ENCODE assay signal across 13 mouse cellular contexts in genomic region chr1:164895806-164896205, GRCm38 (mm10). TPM values are rescaled to one million over a fixed set of nuclear protein-coding genes. Genes with fewer than 3 reads are reported as not detected.
DNase-seq lines count a peak whose midpoint lies in the region; ATAC-seq and TF ChIP-seq lines count a peak whose summit lies in the region.
"Had no signal": no experiment of that assay in that cellular context is flagged by ENCODE, and none has a peak within 500 bp of the region (broad histone marks: within the 10 kb centered on the region; RNA-seq: fewer than 3 reads in every experiment).

No protein-coding gene starts in this region.

- ATAC-seq in heart, embryonic 11.5 days (replicated peaks; ENCODE audit: insufficient number of reproducible peaks, low FRiP score, low TSS enrichment): no peak
- ATAC-seq in midbrain, embryonic 12.5 days (ENCODE audit: low FRiP score, low read depth): no peak
- no peak for ATAC-seq in heart, embryonic 15.5 days (replicated peaks; ENCODE audit: insufficient number of reproducible peaks, insufficient read depth, low FRiP score, low read depth)

- no peak for TF ChIP-seq POLR2A in small intestine, adult 2 months (IDR thresholded peaks at IDR 0.05; ENCODE audit: low read depth, low read length)
- TF ChIP-seq POLR2A in lung, adult 2 months (IDR thresholded peaks at IDR 0.05; ENCODE audit: borderline replicate concordance, extremely low read depth, low read depth, low read length): no peak

- no peak for DNase-seq in heart, adult 8-10 months (ENCODE audit: low spot score)
- no peak for DNase-seq in midbrain, embryonic 10.5 days (ENCODE audit: low spot score)
- DNase-seq in lung, adult 2 months: no peak

- no peaks in the 10 kb centered on the region for H3K9me3 ChIP-seq in heart, embryonic 11.5 days (replicated peaks; ENCODE audit: control insufficient read depth, low read length)
- no peaks in the 10 kb centered on the region for H3K9me3 ChIP-seq in midbrain, embryonic 12.5 days
- H3K9me3 ChIP-seq in midbrain, embryonic 10.5 days (replicated peaks): no peaks in the 10 kb centered on the region
- H3K9me3 ChIP-seq in heart, embryonic 15.5 days (replicated peaks): no peaks in the 10 kb centered on the region

- H3K9ac ChIP-seq in heart, embryonic 11.5 days (ENCODE audit: low read depth, low read length): no peak overlapping the region
- H3K9ac ChIP-seq in midbrain, embryonic 12.5 days (replicated peaks): no peak overlapping the region
- no peak overlapping the region for H3K9ac ChIP-seq in heart, embryonic 15.5 days

- no peaks in the 10 kb centered on the region for H3K27me3 ChIP-seq in heart, embryonic 11.5 days (ENCODE audit: control insufficient read depth, insufficient read depth, low read length)
- H3K27me3 ChIP-seq in midbrain, embryonic 12.5 days: 0 out of 2 replicates have a peak, but pooled peaks cover 3% of the 10 kb centered on the region
- H3K27me3 ChIP-seq in midbrain, embryonic 10.5 days (ENCODE audit: low read depth, poor library complexity, severe bottlenecking): peaks cover 20% of the 10 kb centered on the region
- H3K27me3 ChIP-seq in heart, embryonic 15.5 days: no peaks in the 10 kb centered on the region
- no peaks in the 10 kb centered on the region for H3K27me3 ChIP-seq in small intestine, adult 2 months (ENCODE audit: control insufficient read depth, insufficient read depth, low read length)

- 63% methylated on average over 2 of the region's 2 CpGs for WGBS in heart, embryonic 11.5 days (ENCODE audit: insufficient replicate concordance)
- WGBS in midbrain, embryonic 12.5 days: 73% methylated on average over 2 of the region's 2 CpGs
- WGBS in midbrain, embryonic 10.5 days: 79% methylated on average over 2 of the region's 2 CpGs
- WGBS in heart, embryonic 15.5 days: 53% methylated on average over 2 of the region's 2 CpGs
- 17% methylated on average over 2 of the region's 2 CpGs for WGBS in small intestine, adult 2 months
- WGBS in lung, adult 2 months: 60% methylated on average over 2 of the region's 2 CpGs

- 0 out of 2 replicates have a peak overlapping the region, but pooled peaks have one; percentile 3 for H3K4me2 ChIP-seq in heart, embryonic 11.5 days
- H3K4me2 ChIP-seq in midbrain, embryonic 12.5 days (replicated peaks): no peak overlapping the region
- H3K4me2 ChIP-seq in heart, embryonic 15.5 days: peak overlapping the region; percentile 33
- H3K4me2 ChIP-seq: liver, embryonic 11.5 days had no signal

- H3K36me3 ChIP-seq in heart, embryonic 11.5 days (ENCODE audit: control insufficient read depth, insufficient read depth, low read length): no peaks in the 10 kb centered on the region
- no peaks in the 10 kb centered on the region for H3K36me3 ChIP-seq in midbrain, embryonic 12.5 days
- H3K36me3 ChIP-seq in midbrain, embryonic 10.5 days: no peaks in the 10 kb centered on the region
- H3K36me3 ChIP-seq in heart, embryonic 15.5 days: no peaks in the 10 kb centered on the region
- no peaks in the 10 kb centered on the region for H3K36me3 ChIP-seq in small intestine, adult 2 months (ENCODE audit: control insufficient read depth, insufficient read depth, low read length)

- peaks cover 26% of the 10 kb centered on the region for H3K4me1 ChIP-seq in heart, embryonic 11.5 days (ENCODE audit: control insufficient read depth, insufficient read depth, low read length)
- H3K4me1 ChIP-seq in midbrain, embryonic 12.5 days: peaks cover 15% of the 10 kb centered on the region
- peaks cover 22% of the 10 kb centered on the region for H3K4me1 ChIP-seq in midbrain, embryonic 10.5 days
- peaks cover 32% of the 10 kb centered on the region for H3K4me1 ChIP-seq in heart, embryonic 15.5 days (replicated peaks)
- peaks cover 17% of the 10 kb centered on the region for H3K4me1 ChIP-seq in small intestine, adult 2 months (ENCODE audit: control insufficient read depth, insufficient read depth, insufficient read length, low read length)
- peaks cover 2% of the 10 kb centered on the region; the same call in 1 of the 2 replicates for H3K4me1 ChIP-seq in lung, adult 2 months (ENCODE audit: control insufficient read depth, insufficient read depth, low read length)

- H3K27ac ChIP-seq in heart, embryonic 11.5 days (ENCODE audit: low read depth, low read length): peak overlapping the region; percentile 81
- H3K27ac ChIP-seq in midbrain, embryonic 12.5 days (replicated peaks): peak overlapping the region; percentile 72
- H3K27ac ChIP-seq in midbrain, embryonic 10.5 days (replicated peaks): no peak overlapping the region
- peak overlapping the region; percentile 90 for H3K27ac ChIP-seq in heart, embryonic 15.5 days
- H3K27ac ChIP-seq in small intestine, adult 2 months (ENCODE audit: insufficient read depth, low read depth, low read length): peak overlapping the region; percentile 74

- no peak overlapping the region for H3K4me3 ChIP-seq in heart, embryonic 11.5 days (ENCODE audit: low read depth, low read length)
- no peak overlapping the region for H3K4me3 ChIP-seq in midbrain, embryonic 12.5 days
- H3K4me3 ChIP-seq in midbrain, embryonic 10.5 days: no peak overlapping the region
- no peak overlapping the region for H3K4me3 ChIP-seq in heart, embryonic 15.5 days
- H3K4me3 ChIP-seq in small intestine, adult 2 months (ENCODE audit: low read depth, low read length): no peak overlapping the region
- no peak overlapping the region for H3K4me3 ChIP-seq in lung, adult 2 months (replicated peaks; ENCODE audit: extremely low read depth, low read depth, low read length)

- TF ChIP-seq CTCF in small intestine, adult 2 months (IDR thresholded peaks at IDR 0.05; ENCODE audit: extremely low read depth, insufficient read length, insufficient replicate concordance, low read depth, low read length): no peak
- TF ChIP-seq CTCF in lung, adult 2 months (IDR thresholded peaks at IDR 0.05; ENCODE audit: insufficient read depth, low read length): no peak

RNA-seq across cellular contexts. Expression of gene Xcl1, which starts 39.5 kb away (rescaled TPM):
- not detected in 2 replicates for polyA plus RNA-seq in heart, embryonic 11.5 days (2014; fragmentation: Nextera tagmentation; extraction: Ambion mirVana)
- not detected for total RNA-seq in heart, adult 8-10 months (2022)
- not detected in 2 replicates for polyA plus RNA-seq in midbrain, embryonic 12.5 days (2016; fragmentation: Nextera tagmentation; extraction: Ambion mirVana)
- polyA plus RNA-seq in midbrain, embryonic 10.5 days (2016; fragmentation: Nextera tagmentation; extraction: Ambion mirVana): not detected in 2 replicates
- 0.44 and 1.6 TPM in 2 replicates for polyA plus RNA-seq in heart, embryonic 15.5 days (2015; fragmentation: Nextera tagmentation; extraction: Ambion mirVana)
- 1.2 TPM in 1 of 2 replicates, not detected in the other for polyA plus RNA-seq in small intestine, adult 2 months (2012; rRNA removed)
- 0.38 and 0.59 TPM in 2 replicates for polyA plus RNA-seq in lung, adult 2 months (2012; rRNA removed)
- total RNA-seq: heart, postnatal 14 days; layer of hippocampus, adult 18-20 months; left cerebral cortex, postnatal 10 days had no signal
- polyA plus RNA-seq: adrenal gland, adult 2 months; cortical plate, adult 2 months; liver, embryonic 11.5 days had no signal
